Mouse (Mus musculus): Measurements from ENCODE around the gene Nova2. TPM values are rescaled to one million over a fixed set of nuclear protein-coding genes. Genes with fewer than 3 reads are reported as not detected.

Gene Nova2
- polyA plus RNA-seq (2012): not detected in 2 replicates

DNA sequence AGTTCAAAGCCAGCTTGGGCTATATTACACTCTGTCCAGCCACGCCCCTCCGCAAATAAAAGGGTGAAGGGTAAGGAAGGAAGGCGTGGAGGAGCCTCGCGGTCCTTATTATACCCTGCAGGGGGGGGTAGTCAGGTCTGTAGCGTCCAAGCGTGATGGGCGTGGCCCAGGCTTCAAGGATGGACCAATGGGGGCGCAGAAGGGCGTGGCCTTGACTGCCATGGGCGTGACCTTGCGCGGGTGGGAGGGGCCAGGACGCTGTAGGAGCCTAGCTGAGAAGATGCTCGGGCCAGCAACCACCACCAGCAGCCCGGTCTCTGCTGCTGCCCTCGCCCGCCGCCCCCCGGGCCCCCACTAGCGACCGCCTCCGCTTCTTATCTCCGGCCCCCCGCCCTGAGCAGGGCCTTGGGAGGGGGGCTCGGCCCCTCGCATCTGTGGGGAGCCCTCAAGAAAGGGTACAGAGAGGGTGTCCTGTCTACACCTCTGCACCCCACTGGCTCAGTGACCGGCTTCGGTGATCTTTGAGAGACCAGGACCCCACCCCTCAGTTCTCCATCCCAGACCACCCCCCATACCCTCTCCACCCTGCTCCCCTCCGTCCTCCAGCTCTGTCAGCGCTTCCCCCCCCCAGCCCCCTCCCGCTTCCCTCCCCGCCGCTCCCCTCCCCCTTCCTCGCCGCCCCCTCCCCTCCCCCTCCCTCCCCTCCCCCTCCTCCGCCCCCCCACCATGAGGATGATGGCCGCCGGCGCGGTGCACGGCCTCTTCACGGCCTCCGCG is at the start of gene Nova2:
Gene Nova2, plus strand, starts transcription at position 727 of the 777 bp plus-strand sequence.
- H3K4me3 ChIP-seq (replicated peaks): no peak within 1 kb of the TSS
- no peaks in the 10 kb centered on the region for H3K36me3 ChIP-seq (ENCODE audit: control insufficient read depth)
- H3K9me3 ChIP-seq (ENCODE audit: control insufficient read depth, low read length): peaks cover 3% of the 10 kb centered on the region; the same call in 1 of the 2 replicates
- TF ChIP-seq TAL1 (IDR thresholded peaks at IDR 0.05; ENCODE audit: low read length): no peak
- TF ChIP-seq GATA1 (IDR thresholded peaks at IDR 0.05; ENCODE audit: low read length): no peak
- H3K27me3 ChIP-seq (ENCODE audit: control insufficient read depth): peaks cover 64% of the 10 kb centered on the region
- H3K4me1 ChIP-seq (ENCODE audit: control insufficient read depth): peaks cover 6% of the 10 kb centered on the region

DNA sequence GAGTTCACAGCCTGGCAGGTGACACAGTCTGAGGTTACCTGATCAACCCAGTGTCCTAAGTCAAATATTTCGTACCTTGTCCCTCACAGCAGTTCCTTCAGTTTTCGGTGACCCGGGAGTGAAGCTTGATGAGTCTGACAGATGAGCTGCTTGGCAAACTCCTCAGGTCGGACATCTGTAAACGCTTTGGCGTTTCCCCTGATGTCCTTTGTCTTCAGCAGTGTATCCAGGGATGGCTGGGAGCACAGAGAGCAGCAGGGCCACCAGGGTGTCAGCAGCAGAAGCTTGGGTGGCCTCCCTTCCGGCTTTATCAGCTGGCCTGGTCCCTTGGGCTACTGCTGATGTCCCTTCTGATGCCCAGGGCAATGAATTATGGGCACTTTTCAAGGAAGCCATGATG is 47.0 kb upstream of the Nova2 start:
- Histone ChIP-seq H3K27me3 (ENCODE audit: control insufficient read depth) (no peaks in the 10 kb centered on the region), H3K4me3 (replicated peaks) (no peak overlapping the region), H3K9me3 (ENCODE audit: control insufficient read depth, low read length) (no peaks in the 10 kb centered on the region), H3K36me3 (ENCODE audit: control insufficient read depth) (no peaks in the 10 kb centered on the region), H3K4me1 (ENCODE audit: control insufficient read depth) (no peaks in the 10 kb centered on the region)
- TF ChIP-seq TAL1 (IDR thresholded peaks at IDR 0.05; ENCODE audit: low read length) (no peak), GATA1 (IDR thresholded peaks at IDR 0.05; ENCODE audit: low read length) (no peak)

DNA sequence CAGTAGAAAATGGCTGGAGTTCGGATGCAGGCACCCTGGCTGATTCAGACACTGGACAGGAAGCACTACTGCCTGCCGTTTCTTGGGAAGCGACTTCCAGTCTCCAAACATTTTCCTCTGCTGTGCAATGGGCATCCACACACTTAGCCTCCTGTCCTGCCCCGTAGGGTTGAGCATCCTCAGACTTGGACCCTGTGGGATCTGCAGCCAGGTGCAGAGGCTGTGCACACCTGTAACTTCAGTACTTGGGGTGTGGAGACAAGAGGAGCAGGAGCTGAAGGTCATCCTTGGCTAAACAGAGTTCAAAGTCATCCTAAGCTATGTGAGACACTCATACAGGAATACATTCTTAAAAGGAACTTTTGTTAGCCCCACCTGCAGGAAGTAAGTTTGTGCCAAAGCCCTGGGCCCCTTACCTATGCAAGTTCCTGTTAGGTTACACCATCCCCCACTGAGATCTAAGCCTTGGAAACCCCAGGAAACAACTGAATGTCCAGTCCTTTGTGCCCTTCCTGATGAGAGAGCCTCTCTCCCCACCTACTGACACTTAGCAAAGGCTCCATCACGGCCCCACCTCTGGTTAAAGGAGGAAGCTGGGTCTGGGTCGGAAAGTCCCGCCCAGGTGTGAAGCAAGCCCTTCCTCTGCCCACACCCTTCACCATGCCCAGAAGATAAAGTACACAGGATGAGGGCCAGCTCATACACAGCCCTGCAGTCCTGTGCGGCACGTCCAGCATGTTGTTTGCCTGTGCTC is 41.5 kb upstream of the Nova2 start:
- no peaks in the 10 kb centered on the region for H3K4me1 ChIP-seq (ENCODE audit: control insufficient read depth)
- no peaks in the 10 kb centered on the region for H3K36me3 ChIP-seq (ENCODE audit: control insufficient read depth)
- H3K27me3 ChIP-seq (ENCODE audit: control insufficient read depth): no peaks in the 10 kb centered on the region
- no peaks in the 10 kb centered on the region for H3K9me3 ChIP-seq (ENCODE audit: control insufficient read depth, low read length)
- TF ChIP-seq TAL1 (IDR thresholded peaks at IDR 0.05; ENCODE audit: low read length) (no peak), GATA1 (IDR thresholded peaks at IDR 0.05; ENCODE audit: low read length) (no peak)
- no peak overlapping the region for H3K4me3 ChIP-seq (replicated peaks)

DNA sequence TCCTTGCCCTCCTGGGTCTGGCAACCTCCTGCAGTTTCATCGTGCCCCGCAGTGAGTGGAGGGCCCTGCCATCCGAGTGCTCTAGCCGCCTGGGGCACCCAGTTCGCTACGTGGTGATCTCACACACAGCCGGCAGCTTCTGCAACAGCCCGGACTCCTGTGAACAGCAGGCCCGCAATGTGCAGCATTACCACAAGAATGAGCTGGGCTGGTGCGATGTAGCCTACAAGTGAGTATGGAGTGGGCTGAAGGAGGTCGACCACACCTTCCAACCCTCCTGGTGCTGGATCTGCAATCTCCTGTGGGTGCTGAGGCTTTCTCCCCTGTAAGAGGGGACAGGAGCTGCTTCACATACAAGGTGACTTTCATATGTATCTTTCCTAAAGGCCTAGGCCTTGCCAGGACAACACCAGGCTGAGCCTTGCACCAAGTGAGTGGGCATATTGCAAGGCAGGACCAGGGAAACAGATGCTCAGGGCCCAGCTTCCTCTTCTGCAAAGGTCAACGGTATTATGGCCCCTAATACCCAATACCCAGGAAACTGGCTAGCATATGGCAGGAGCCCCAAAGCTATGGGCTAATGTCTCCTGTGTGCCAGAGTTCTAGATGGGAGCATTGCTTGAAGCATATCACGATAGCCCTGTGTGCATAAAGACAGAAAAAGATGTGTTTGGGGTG is 40.8 kb upstream of the Nova2 start:
- no peaks in the 10 kb centered on the region for H3K4me1 ChIP-seq (ENCODE audit: control insufficient read depth)
- TF ChIP-seq GATA1 (IDR thresholded peaks at IDR 0.05; ENCODE audit: low read length): no peak
- TF ChIP-seq TAL1 (IDR thresholded peaks at IDR 0.05; ENCODE audit: low read length): no peak
- no peaks in the 10 kb centered on the region for H3K36me3 ChIP-seq (ENCODE audit: control insufficient read depth)
- H3K27me3 ChIP-seq (ENCODE audit: control insufficient read depth): no peaks in the 10 kb centered on the region
- no peak overlapping the region for H3K4me3 ChIP-seq (replicated peaks)
- no peaks in the 10 kb centered on the region for H3K9me3 ChIP-seq (ENCODE audit: control insufficient read depth, low read length)

DNA sequence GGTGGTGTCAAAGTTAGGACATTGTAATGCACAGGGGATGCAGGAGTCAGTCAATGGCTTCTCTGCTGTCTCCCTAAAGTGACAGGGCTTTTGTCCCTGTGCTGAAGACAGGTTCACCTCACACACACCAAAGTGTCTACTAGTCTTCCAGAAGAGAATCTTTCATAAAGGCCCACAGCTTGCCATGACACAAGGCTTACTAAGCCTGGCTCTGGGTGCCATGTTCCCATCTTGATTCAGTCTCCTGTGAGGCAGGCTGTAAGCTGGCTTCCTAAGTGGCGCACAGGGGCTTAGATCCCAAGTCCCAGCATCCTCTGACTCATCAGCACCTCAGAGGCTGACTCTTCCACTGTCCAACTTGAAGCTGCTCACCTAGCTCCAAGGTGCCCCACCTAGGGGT is 38.7 kb upstream of the Nova2 start:
- Histone ChIP-seq H3K4me3 (replicated peaks) (no peak overlapping the region), H3K9me3 (ENCODE audit: control insufficient read depth, low read length) (no peaks in the 10 kb centered on the region), H3K36me3 (ENCODE audit: control insufficient read depth) (no peaks in the 10 kb centered on the region; the same call in 1 of the 2 replicates), H3K27me3 (ENCODE audit: control insufficient read depth) (no peaks in the 10 kb centered on the region), H3K4me1 (ENCODE audit: control insufficient read depth) (no peaks in the 10 kb centered on the region)
- no peak for TF ChIP-seq GATA1 (IDR thresholded peaks at IDR 0.05; ENCODE audit: low read length)
- TF ChIP-seq TAL1 (IDR thresholded peaks at IDR 0.05; ENCODE audit: low read length): no peak

DNA sequence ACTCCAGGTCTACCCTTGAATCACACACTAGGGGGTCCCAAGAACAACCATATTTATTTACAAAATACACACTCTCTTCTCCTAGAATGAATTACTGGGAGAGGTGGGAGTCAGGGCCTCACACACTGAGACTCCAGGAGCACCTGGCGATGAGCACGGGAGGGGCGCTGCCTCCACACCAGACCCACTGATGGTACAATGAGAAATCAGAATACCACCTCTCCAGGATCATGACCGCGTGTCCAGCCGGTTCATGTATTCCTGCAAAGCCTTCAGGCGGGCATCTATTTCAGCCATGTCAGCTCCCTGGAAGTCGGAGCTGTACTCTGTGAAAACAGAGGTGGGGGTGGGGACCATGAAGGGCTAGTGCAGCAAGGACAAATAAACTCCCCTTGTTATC is 34.8 kb upstream of the Nova2 start:
- H3K4me3 ChIP-seq (replicated peaks): no peak overlapping the region
- TF ChIP-seq TAL1 (IDR thresholded peaks at IDR 0.05; ENCODE audit: low read length) (no peak), GATA1 (IDR thresholded peaks at IDR 0.05; ENCODE audit: low read length) (no peak)
- H3K27me3 ChIP-seq (ENCODE audit: control insufficient read depth): peaks cover 19% of the 10 kb centered on the region
- H3K9me3 ChIP-seq (ENCODE audit: control insufficient read depth, low read length): no peaks in the 10 kb centered on the region
- H3K4me1 ChIP-seq (ENCODE audit: control insufficient read depth): peaks cover 21% of the 10 kb centered on the region
- no peaks in the 10 kb centered on the region; the same call in 1 of the 2 replicates for H3K36me3 ChIP-seq (ENCODE audit: control insufficient read depth)

DNA sequence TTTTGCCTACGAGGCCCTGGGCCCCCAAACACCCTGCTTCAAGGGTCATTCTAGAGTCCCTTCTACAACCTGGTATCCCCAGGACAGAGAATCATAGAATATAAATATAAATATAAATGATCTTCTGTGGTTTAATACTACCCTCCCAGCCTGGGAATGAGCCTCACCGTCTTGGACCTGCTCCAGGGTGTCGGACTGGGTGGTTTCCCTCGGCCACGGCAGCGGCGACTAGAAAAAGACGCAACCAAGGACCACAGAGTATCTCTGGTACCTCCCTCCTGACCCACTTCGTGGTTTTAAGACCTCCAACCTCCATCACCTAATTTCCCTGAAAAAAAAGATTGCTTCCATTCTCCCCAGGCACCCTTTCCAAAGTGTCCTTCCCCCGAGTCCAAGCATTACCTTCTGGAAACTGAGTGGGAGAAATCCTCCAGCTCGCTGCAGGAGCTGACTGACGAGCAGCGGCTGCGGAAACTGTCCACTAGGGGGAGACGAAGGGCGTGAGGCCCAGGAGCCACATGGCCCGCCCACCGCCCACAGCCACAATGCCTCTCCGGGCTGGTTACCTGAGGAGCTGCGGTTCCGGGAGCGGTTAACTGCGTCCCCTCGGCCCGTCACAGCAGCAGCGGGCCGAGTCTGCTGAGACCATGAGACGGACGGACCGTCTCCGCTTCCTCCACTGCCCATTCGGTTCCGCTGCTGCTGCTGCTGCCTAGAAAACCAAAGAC is 33.7 kb upstream of the Nova2 start:
- Histone ChIP-seq H3K4me1 (ENCODE audit: control insufficient read depth) (peaks cover 21% of the 10 kb centered on the region), H3K36me3 (ENCODE audit: control insufficient read depth) (no peaks in the 10 kb centered on the region; the same call in 1 of the 2 replicates)

DNA sequence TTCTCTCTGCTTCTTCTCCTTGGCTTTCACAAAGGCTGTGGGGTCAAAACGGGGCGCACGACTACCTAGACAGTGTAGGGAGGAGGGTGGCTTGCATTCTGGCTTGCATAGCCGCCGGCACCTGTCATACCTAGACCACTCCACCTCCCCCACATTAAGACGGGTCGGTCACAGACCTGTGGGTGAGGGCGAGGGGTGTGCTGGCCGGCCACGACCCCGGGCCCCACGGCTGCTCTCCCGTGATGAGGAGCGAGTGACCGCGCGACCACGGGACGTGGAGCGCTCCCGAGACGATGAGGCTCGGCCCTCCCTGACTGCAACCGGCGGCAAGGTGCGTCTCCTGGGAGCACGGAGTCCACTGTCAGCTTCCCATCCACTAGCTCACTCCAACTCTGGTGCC is 32.7 kb upstream of the Nova2 start:
- TF ChIP-seq GATA1 (IDR thresholded peaks at IDR 0.05; ENCODE audit: low read length) (no peak), TAL1 (IDR thresholded peaks at IDR 0.05; ENCODE audit: low read length) (no peak)
- Histone ChIP-seq H3K36me3 (ENCODE audit: control insufficient read depth) (peaks cover 7% of the 10 kb centered on the region), H3K4me3 (replicated peaks) (no peak overlapping the region), H3K27me3 (ENCODE audit: control insufficient read depth) (peaks cover 19% of the 10 kb centered on the region), H3K4me1 (ENCODE audit: control insufficient read depth) (peaks cover 21% of the 10 kb centered on the region), H3K9me3 (ENCODE audit: control insufficient read depth, low read length) (no peaks in the 10 kb centered on the region)

More for the DNA sequence above, 33.7 kb upstream of the Nova2 start:
- TF ChIP-seq GATA1 (IDR thresholded peaks at IDR 0.05; ENCODE audit: low read length) (no peak), TAL1 (IDR thresholded peaks at IDR 0.05; ENCODE audit: low read length) (no peak)
- Histone ChIP-seq H3K27me3 (ENCODE audit: control insufficient read depth) (peaks cover 19% of the 10 kb centered on the region), H3K9me3 (ENCODE audit: control insufficient read depth, low read length) (no peaks in the 10 kb centered on the region), H3K4me3 (replicated peaks) (peak overlapping the region; percentile 44)
